Mouse (Mus musculus): ENCODE data around the gene Atp11a. TPM values are rescaled to one million over a fixed set of nuclear protein-coding genes. Genes with fewer than 3 reads are reported as not detected.

Atp11a gene
- polyA plus RNA-seq, 1 experiment: 23.2 TPM

GRCm38 (mm10) chr8:12788695-12789094, 31.9 kb downstream of the Atp11a start:
- TF ChIP-seq POLR2A (IDR thresholded peaks at IDR 0.05; ENCODE audit: low read depth, low read length) (no peak), CTCF (IDR thresholded peaks at IDR 0.05; ENCODE audit: extremely low read depth, insufficient read depth, insufficient read length, insufficient replicate concordance) (no peak)
- no peaks in the 10 kb centered on the region for H3K27me3 ChIP-seq (ENCODE audit: control insufficient read depth, insufficient read depth, low read length)
- no peak overlapping the region for H3K27ac ChIP-seq (ENCODE audit: insufficient read depth, low read length)
- H3K36me3 ChIP-seq (ENCODE audit: control insufficient read depth, insufficient read depth, low read length): no peaks in the 10 kb centered on the region
- WGBS: 84% methylated on average over 9 of the region's 9 CpGs
- no peak overlapping the region for H3K4me3 ChIP-seq (ENCODE audit: extremely low read depth, insufficient read depth, insufficient read length)
- no peaks in the 10 kb centered on the region for H3K4me1 ChIP-seq (ENCODE audit: control insufficient read depth, insufficient read depth, insufficient read length)
- no peak for DNase-seq (ENCODE audit: low read depth in 1 of 2, low spot score in 2 of 2)

DNA sequence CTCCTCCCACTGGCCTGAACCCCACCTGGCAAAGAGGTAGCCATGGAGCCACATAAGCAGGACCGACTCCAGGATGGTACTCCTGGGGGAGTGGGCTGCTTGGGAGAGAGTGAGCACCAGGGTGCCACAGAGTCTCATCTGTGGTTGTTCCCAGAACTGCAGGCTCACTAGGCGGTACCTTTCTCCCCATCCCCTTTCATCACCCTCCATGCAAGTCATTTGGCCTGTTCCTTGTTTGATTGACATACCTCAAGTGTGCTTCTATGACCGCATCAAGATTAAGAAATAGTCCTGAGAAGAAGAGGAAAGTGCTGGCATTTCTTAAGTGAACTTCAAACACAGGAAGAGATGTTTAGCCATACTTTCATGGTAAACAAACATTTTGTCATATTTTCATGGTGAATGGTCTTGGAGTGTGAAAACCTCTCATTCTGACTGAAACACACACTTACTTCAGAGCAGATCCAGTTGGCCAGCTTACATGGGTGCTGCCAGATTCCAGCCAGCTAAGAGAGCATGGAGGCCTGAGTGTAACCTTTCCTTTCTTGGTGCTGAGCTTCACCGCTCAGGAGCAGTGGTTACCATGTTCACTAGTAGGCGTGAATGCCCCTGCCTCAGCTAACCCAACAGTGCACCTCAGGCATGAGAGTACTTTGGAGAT, 38.3 kb downstream of the Atp11a start:
- H3K27me3 ChIP-seq (ENCODE audit: control insufficient read depth, insufficient read depth, low read length): no peaks in the 10 kb centered on the region
- H3K36me3 ChIP-seq (ENCODE audit: control insufficient read depth, insufficient read depth, low read length): no peaks in the 10 kb centered on the region
- TF ChIP-seq CTCF (IDR thresholded peaks at IDR 0.05; ENCODE audit: extremely low read depth, insufficient read depth, insufficient read length, insufficient replicate concordance) (no peak), POLR2A (IDR thresholded peaks at IDR 0.05; ENCODE audit: low read depth, low read length) (no peak)
- no peak overlapping the region for H3K4me3 ChIP-seq (ENCODE audit: extremely low read depth, insufficient read depth, insufficient read length)
- 87% methylated on average over 5 of the region's 5 CpGs for WGBS
- no peak overlapping the region for H3K27ac ChIP-seq (ENCODE audit: insufficient read depth, low read length)
- H3K4me1 ChIP-seq (ENCODE audit: control insufficient read depth, insufficient read depth, insufficient read length): no peaks in the 10 kb centered on the region
- no peak for DNase-seq (ENCODE audit: low read depth in 1 of 2, low spot score in 2 of 2)

GRCm38 (mm10) chr8:12799099-12799498, 42.3 kb downstream of the Atp11a start:
- DNase-seq (ENCODE audit: low read depth in 1 of 2, low spot score in 2 of 2): no peak
- no peak overlapping the region for H3K27ac ChIP-seq (ENCODE audit: insufficient read depth, low read length)
- WGBS: 89% methylated on average over 6 of the region's 6 CpGs
- no peak for TF ChIP-seq CTCF (IDR thresholded peaks at IDR 0.05; ENCODE audit: extremely low read depth, insufficient read depth, insufficient read length, insufficient replicate concordance)
- H3K4me3 ChIP-seq (ENCODE audit: extremely low read depth, insufficient read depth, insufficient read length): no peak overlapping the region
- no peaks in the 10 kb centered on the region for H3K36me3 ChIP-seq (ENCODE audit: control insufficient read depth, insufficient read depth, low read length)
- no peaks in the 10 kb centered on the region for H3K4me1 ChIP-seq (ENCODE audit: control insufficient read depth, insufficient read depth, insufficient read length)
- no peaks in the 10 kb centered on the region for H3K27me3 ChIP-seq (ENCODE audit: control insufficient read depth, insufficient read depth, low read length)

- no peaks in the 10 kb centered on the region for H3K36me3 ChIP-seq (ENCODE audit: control insufficient read depth, insufficient read depth, low read length)
- TF ChIP-seq CTCF (IDR thresholded peaks at IDR 0.05; ENCODE audit: extremely low read depth, insufficient read depth, insufficient read length, insufficient replicate concordance) (no peak), POLR2A (IDR thresholded peaks at IDR 0.05; ENCODE audit: low read depth, low read length) (no peak)
- H3K27ac ChIP-seq (ENCODE audit: insufficient read depth, low read length): no peak overlapping the region
- WGBS: 84% methylated on average over 6 of the region's 6 CpGs
- no peak for DNase-seq (ENCODE audit: low read depth in 1 of 2, low spot score in 2 of 2)
- H3K27me3 ChIP-seq (ENCODE audit: control insufficient read depth, insufficient read depth, low read length): no peaks in the 10 kb centered on the region
- no peaks in the 10 kb centered on the region for H3K4me1 ChIP-seq (ENCODE audit: control insufficient read depth, insufficient read depth, insufficient read length)
- H3K4me3 ChIP-seq (ENCODE audit: extremely low read depth, insufficient read depth, insufficient read length): no peak overlapping the region
Observed at GRCm38 (mm10) chr8:12799832-12800231, 43.0 kb downstream of the Atp11a start.

DNA sequence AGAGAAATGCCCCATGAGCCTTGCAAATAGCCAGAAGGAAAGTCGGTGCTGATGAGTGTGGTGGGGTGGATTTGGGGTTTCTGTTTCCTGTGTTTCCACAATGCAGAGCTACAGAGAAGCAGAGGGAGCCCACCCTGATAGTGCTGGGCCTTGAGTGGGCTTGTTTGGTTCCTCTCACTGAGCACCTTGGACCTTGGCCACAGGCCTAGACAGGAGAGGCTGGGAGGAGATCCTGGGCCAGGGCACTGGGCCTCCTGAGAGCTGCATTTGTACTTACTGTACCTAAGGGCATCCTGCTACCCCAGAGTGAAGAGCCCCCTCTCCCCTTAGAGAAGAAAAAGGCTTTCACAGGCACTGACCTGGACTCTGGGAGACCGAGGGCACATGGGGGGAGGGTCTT, 43.4 kb downstream of the Atp11a start:
- H3K4me1 ChIP-seq (ENCODE audit: control insufficient read depth, insufficient read depth, insufficient read length): no peaks in the 10 kb centered on the region
- 57% methylated on average over 2 of the region's 2 CpGs for whole genome bisulfite sequencing
- H3K36me3 ChIP-seq (ENCODE audit: control insufficient read depth, insufficient read depth, low read length): no peaks in the 10 kb centered on the region
- no peaks in the 10 kb centered on the region for H3K27me3 ChIP-seq (ENCODE audit: control insufficient read depth, insufficient read depth, low read length)
- no peak for TF ChIP-seq POLR2A (IDR thresholded peaks at IDR 0.05; ENCODE audit: low read depth, low read length)
- TF ChIP-seq CTCF (IDR thresholded peaks at IDR 0.05; ENCODE audit: extremely low read depth, insufficient read depth, insufficient read length, insufficient replicate concordance): no peak
- DNase-seq (ENCODE audit: low read depth in 1 of 2, low spot score in 2 of 2): no peak
- H3K4me3 ChIP-seq (ENCODE audit: extremely low read depth, insufficient read depth, insufficient read length): no peak overlapping the region
- H3K27ac ChIP-seq (ENCODE audit: insufficient read depth, low read length): no peak overlapping the region

- Histone ChIP-seq H3K36me3 (ENCODE audit: control insufficient read depth, insufficient read depth, low read length) (no peaks in the 10 kb centered on the region), H3K4me3 (ENCODE audit: extremely low read depth, insufficient read depth, insufficient read length) (no peak overlapping the region), H3K27ac (ENCODE audit: insufficient read depth, low read length) (no peak overlapping the region), H3K27me3 (ENCODE audit: control insufficient read depth, insufficient read depth, low read length) (no peaks in the 10 kb centered on the region), H3K4me1 (ENCODE audit: control insufficient read depth, insufficient read depth, insufficient read length) (no peaks in the 10 kb centered on the region)
- WGBS: 83% methylated on average over 10 of the region's 10 CpGs
- TF ChIP-seq CTCF (IDR thresholded peaks at IDR 0.05; ENCODE audit: extremely low read depth, insufficient read depth, insufficient read length, insufficient replicate concordance) (no peak), POLR2A (IDR thresholded peaks at IDR 0.05; ENCODE audit: low read depth, low read length) (no peak)
- no peak for DNase-seq (ENCODE audit: low read depth in 1 of 2, low spot score in 2 of 2)
Observed at GRCm38 (mm10) chr8:12801586-12801985, 44.8 kb downstream of the Atp11a start.

GRCm38 (mm10) chr8:12803121-12803520, 46.3 kb downstream of the Atp11a start:
- no peak for DNase-seq (ENCODE audit: low read depth in 1 of 2, low spot score in 2 of 2)
- no peaks in the 10 kb centered on the region for H3K27me3 ChIP-seq (ENCODE audit: control insufficient read depth, insufficient read depth, low read length)
- no peak overlapping the region for H3K27ac ChIP-seq (ENCODE audit: insufficient read depth, low read length)
- no peaks in the 10 kb centered on the region for H3K4me1 ChIP-seq (ENCODE audit: control insufficient read depth, insufficient read depth, insufficient read length)
- 89% methylated on average over 10 of the region's 10 CpGs for WGBS
- H3K4me3 ChIP-seq (ENCODE audit: extremely low read depth, insufficient read depth, insufficient read length): no peak overlapping the region
- no peaks in the 10 kb centered on the region for H3K36me3 ChIP-seq (ENCODE audit: control insufficient read depth, insufficient read depth, low read length)
- no peak for TF ChIP-seq CTCF (IDR thresholded peaks at IDR 0.05; ENCODE audit: extremely low read depth, insufficient read depth, insufficient read length, insufficient replicate concordance)
- no peak for TF ChIP-seq POLR2A (IDR thresholded peaks at IDR 0.05; ENCODE audit: low read depth, low read length)

Measured in spleen, adult 2 months (tissue).